ENCODE assay signal across 27 mouse cellular contexts in the genomic region with DNA sequence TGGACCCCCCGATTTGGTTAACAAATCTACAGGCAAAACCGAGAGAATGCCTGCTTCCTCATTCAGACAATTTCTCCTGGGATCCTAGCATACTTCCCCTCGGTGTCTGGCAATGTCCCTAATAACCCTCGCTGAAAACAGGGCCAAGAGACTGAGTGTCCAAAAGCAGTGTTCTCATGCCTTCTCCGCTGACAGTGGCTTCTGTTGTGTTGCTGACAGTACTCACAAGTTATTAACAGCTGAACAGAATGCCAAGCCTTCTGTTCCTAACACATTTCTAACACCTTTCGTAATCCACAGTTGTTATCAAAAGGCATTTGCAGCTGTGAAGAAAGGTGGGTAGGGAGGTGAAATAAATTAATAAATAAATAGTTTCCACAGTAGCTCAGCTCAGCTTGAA.
DNase-seq lines count a peak whose midpoint lies in the region; ATAC-seq and TF ChIP-seq lines count a peak whose summit lies in the region.
"Had no signal": no experiment of that assay in that cellular context is flagged by ENCODE, and none has a peak within 500 bp of the region (broad histone marks: within the 10 kb centered on the region; RNA-seq: fewer than 3 reads in every experiment).

No protein-coding gene starts in this region.

- H3K9ac ChIP-seq in forebrain, embryonic 15.5 days (replicated peaks) = no peak overlapping the region
- H3K9ac ChIP-seq in forebrain, embryonic 12.5 days = no peak overlapping the region
- no peak overlapping the region for H3K9ac ChIP-seq in heart, adult 2 months (ENCODE audit: low read depth, low read length)
- H3K9ac ChIP-seq: heart, embryonic 13.5 days; hindbrain, embryonic 13.5 days; liver, embryonic 12.5 days; liver, postnatal 0 days; stomach, embryonic 15.5 days had no signal

- H3K4me3 ChIP-seq in forebrain, embryonic 15.5 days = no peak overlapping the region
- H3K4me3 ChIP-seq in forebrain, embryonic 12.5 days (replicated peaks) = no peak overlapping the region
- no peak overlapping the region for H3K4me3 ChIP-seq in heart, adult 2 months
- H3K4me3 ChIP-seq: heart, embryonic 13.5 days; hindbrain, embryonic 13.5 days; liver, embryonic 12.5 days; stomach, embryonic 15.5 days had no signal

- no peak for TF ChIP-seq CTCF in heart, adult 2 months (IDR thresholded peaks at IDR 0.05)

- ATAC-seq in forebrain, embryonic 15.5 days (replicated peaks) = peak; percentile 81
- no peak for ATAC-seq in forebrain, embryonic 12.5 days (ENCODE audit: low FRiP score)
- ATAC-seq in frontal cortex, adult (ENCODE audit: low TSS enrichment) = no peak
- ATAC-seq: activated CD4-positive, CD25-positive, alpha-beta regulatory T cell, adult 4 months; intestine, embryonic 16.5 days; liver, embryonic 12.5 days; liver, postnatal 0 days; midbrain, embryonic 16.5 days had no signal

- H3K79me2 ChIP-seq in heart, adult 2 months (replicated peaks; ENCODE audit: control insufficient read depth, insufficient read depth, low read length) = no peaks in the 10 kb centered on the region

- H3K36me3 ChIP-seq in forebrain, embryonic 15.5 days = no peaks in the 10 kb centered on the region
- H3K36me3 ChIP-seq in forebrain, embryonic 12.5 days (replicated peaks) = no peaks in the 10 kb centered on the region
- no peaks in the 10 kb centered on the region for H3K36me3 ChIP-seq in heart, adult 2 months (ENCODE audit: control insufficient read depth, insufficient read depth, low read length)
- H3K36me3 ChIP-seq: heart, embryonic 13.5 days; hindbrain, embryonic 13.5 days; liver, embryonic 12.5 days; stomach, embryonic 15.5 days had no signal

- no peak for TF ChIP-seq POLR2A in heart, adult 2 months (IDR thresholded peaks at IDR 0.05; ENCODE audit: insufficient read depth, low read depth, low read length)

- no peak overlapping the region for H3K4me2 ChIP-seq in forebrain, embryonic 15.5 days (replicated peaks)
- H3K4me2 ChIP-seq in forebrain, embryonic 12.5 days = no peak overlapping the region
- H3K4me2 ChIP-seq: heart, embryonic 13.5 days; hindbrain, embryonic 13.5 days; liver, embryonic 12.5 days; midbrain, embryonic 11.5 days; stomach, embryonic 15.5 days had no signal

- H3K27me3 ChIP-seq in forebrain, embryonic 15.5 days = no peaks in the 10 kb centered on the region
- no peaks in the 10 kb centered on the region for H3K27me3 ChIP-seq in forebrain, embryonic 12.5 days
- H3K27me3 ChIP-seq in heart, adult 2 months (ENCODE audit: control insufficient read depth, insufficient read depth, low read length) = no peaks in the 10 kb centered on the region
- H3K27me3 ChIP-seq: heart, embryonic 13.5 days; hindbrain, embryonic 13.5 days; liver, embryonic 12.5 days; stomach, embryonic 15.5 days had no signal

- TF ChIP-seq EP300 in heart, adult 2 months (IDR thresholded peaks at IDR 0.05; ENCODE audit: insufficient read depth, low read depth, low read length) = no peak

- 44% methylated on average over 6 of the region's 6 CpGs for WGBS in forebrain, embryonic 15.5 days
- WGBS in forebrain, embryonic 12.5 days = 78% methylated on average over 6 of the region's 6 CpGs
- 35% methylated on average over 6 of the region's 6 CpGs for WGBS in heart, adult 2 months

- intact Hi-C loops in heart, postnatal 10 days (cut with DNase I) = no loop called here
- intact Hi-C loops in heart, adult 2 months (cut with DNase I) = loop anchor here (10.0 kb wide), 1 partner anchor 136 kb away; no protein-coding TSS in a partner anchor
- intact Hi-C loops in left cerebral cortex, postnatal 14 days (cut with DNase I) = no loop called here

- DNase-seq in heart, postnatal 10 days = peak; percentile 19 to 21
- no peak for DNase-seq in heart, adult 2 months
- peak; percentile 39 for DNase-seq in Muller cell, postnatal 12 days (ENCODE audit: inconsistent ontology term)
- peak; percentile 24 for DNase-seq in brain, adult 2 months (ENCODE audit: low read depth, low spot score)
- no peak for DNase-seq in left cerebral cortex, postnatal 14 days (ENCODE audit: low spot score in 2 of 2)
- DNase-seq: adrenal gland, adult 8-10 months; B cell, adult 2 months; cerebellum, adult 11-12 months; cerebellum, postnatal 25 days; heart, postnatal 4 days; kidney, adult 8-10 months; liver, postnatal 0 days; lung, postnatal 36 days; right cerebral cortex, postnatal 25 days; thymus, postnatal 14 days had no signal

- H3K4me1 ChIP-seq in forebrain, embryonic 15.5 days = peaks cover 9% of the 10 kb centered on the region; the same call in 1 of the 2 replicates
- H3K4me1 ChIP-seq in forebrain, embryonic 12.5 days = peaks cover under 1% of the 10 kb centered on the region; the same call in 1 of the 2 replicates
- no peaks in the 10 kb centered on the region for H3K4me1 ChIP-seq in heart, adult 2 months (ENCODE audit: control insufficient read depth, insufficient read depth, low read length)
- H3K4me1 ChIP-seq: hindbrain, embryonic 13.5 days; liver, embryonic 12.5 days; stomach, embryonic 15.5 days had no signal

- H3K27ac ChIP-seq in forebrain, embryonic 15.5 days (replicated peaks) = no peak overlapping the region
- no peak overlapping the region for H3K27ac ChIP-seq in forebrain, embryonic 12.5 days
- H3K27ac ChIP-seq in heart, adult 2 months = no peak overlapping the region
- H3K27ac ChIP-seq: heart, embryonic 13.5 days; hindbrain, embryonic 13.5 days; kidney, postnatal 0 days; liver, embryonic 12.5 days; stomach, embryonic 15.5 days had no signal

- H3K9me3 ChIP-seq in forebrain, embryonic 15.5 days = no peaks in the 10 kb centered on the region
- H3K9me3 ChIP-seq in forebrain, embryonic 12.5 days = no peaks in the 10 kb centered on the region
- H3K9me3 ChIP-seq: heart, embryonic 13.5 days; hindbrain, embryonic 13.5 days; liver, embryonic 12.5 days; stomach, embryonic 15.5 days had no signal

Comparison
In these comparisons a context has a peak if more than half of its experiments do, and no peak if none do; other contexts are left out.
1. DNase-seq: peak in heart, postnatal 10 days (2 of 2), Muller cell, postnatal 12 days (single experiment) and brain, adult 2 months (single experiment); none in heart, adult 2 months (0 of 2) and left cerebral cortex, postnatal 14 days (0 of 2).